Mouse (Mus musculus) kidney, embryonic 15.5 days (tissue): ENCODE data around the gene Crct1. TPM values are rescaled to one million over a fixed set of nuclear protein-coding genes. Genes with fewer than 3 reads are reported as not detected.
A peak's percentile ranks its signal among the peaks of the same experiment; 100 is the strongest.

Experiments
- ATAC-seq: fragments of 200-750 bp; cut with Nextera tagmentation; replicated peaks from 2 replicates; pipeline ENCODE4 v1.8.0; 2017; ENCODE audit warnings: moderate TSS enrichment; ENCODE audit not compliant: low FRiP score
- H3K27ac ChIP-seq: fragments of 300-500 bp; sonication (generic); 2 replicates; pipeline ENCODE4 v1.5.1; 2015; ENCODE audit warnings: mild to moderate bottlenecking, inconsistent platforms
- H3K27me3 ChIP-seq: fragments of 300-500 bp; sonication (generic); 2 replicates; pipeline ENCODE4 v1.6.1; 2015; ENCODE audit warnings: inconsistent platforms
- H3K36me3 ChIP-seq: fragments of 300-500 bp; sonication (generic); 2 replicates; pipeline ENCODE4 v1.6.1; 2015; ENCODE audit warnings: inconsistent platforms
- H3K4me1 ChIP-seq: fragments of 300-500 bp; sonication (generic); 2 replicates; pipeline ENCODE4 v1.6.1; 2015; ENCODE audit warnings: inconsistent platforms
- H3K4me2 ChIP-seq: fragments of 300-500 bp; sonication (generic); 2 replicates; pipeline ENCODE4 v1.6.1; 2015; ENCODE audit warnings: moderate library complexity, mild to moderate bottlenecking, inconsistent platforms
- H3K4me3 ChIP-seq: fragments of 300-500 bp; sonication (generic); replicated peaks from 2 replicates; pipeline ENCODE4 v1.5.1; 2015; ENCODE audit warnings: mild to moderate bottlenecking, inconsistent platforms
- H3K9ac ChIP-seq: fragments of 300-500 bp; sonication (generic); 2 replicates; pipeline ENCODE4 v1.6.1; 2015; ENCODE audit warnings: mild to moderate bottlenecking, inconsistent platforms
- H3K9me3 ChIP-seq: fragments of 300-500 bp; sonication (generic); replicated peaks from 2 replicates; pipeline ENCODE4 v1.6.1; 2016; ENCODE audit warnings: inconsistent platforms
- WGBS: fragments of 180-500 bp; shearing (Covaris S2); methylation state at CpG from one replicate; pipeline ENCODE4 v1.1.7; 2015; ENCODE audit warnings: mixed read lengths; 5-methylcytosine and 5-hydroxymethylcytosine counted together
- polyA plus RNA-seq: library from polyadenylated mRNA; unstranded; fragments of >200 nt; fragmentation: Nextera tagmentation; extraction: Ambion mirVana; gene quantifications from 2 replicates; pipeline ENCODE4 v1.2.1, GENCODE M21; 2015

Gene Crct1
- polyA plus RNA-seq, 1 experiment from 2014 or later, result 0.45 TPM

DNA sequence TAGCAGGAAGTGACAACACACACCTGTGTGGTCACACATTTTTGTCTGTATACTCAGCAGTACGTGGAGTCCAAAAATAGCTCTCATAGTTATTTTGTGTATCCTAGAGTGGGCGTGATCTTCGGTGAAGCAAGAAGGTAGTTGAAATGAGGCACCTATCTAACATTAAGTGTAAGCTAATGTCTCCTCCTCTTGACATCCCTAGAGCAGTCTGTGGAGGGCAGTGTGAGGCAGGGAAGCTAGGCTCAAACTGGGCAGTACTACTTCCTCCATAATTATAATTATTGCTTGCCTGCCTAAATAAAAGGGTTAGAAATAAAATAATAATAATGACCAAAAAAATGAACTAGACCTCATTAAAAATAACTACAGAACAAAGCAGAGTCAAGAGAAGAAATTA lies 14.9 kb downstream of the Crct1 start:
- Histone ChIP-seq H3K4me2 (no peak overlapping the region), H3K4me1 (no peaks in the 10 kb centered on the region), H3K4me3 (no peak overlapping the region), H3K36me3 (no peaks in the 10 kb centered on the region), H3K9me3 (no peaks in the 10 kb centered on the region), H3K27ac (no peak overlapping the region), H3K27me3 (no peaks in the 10 kb centered on the region), H3K9ac (no peak overlapping the region)
- WGBS, result 63% methylated on average over 3 of the region's 3 CpGs
- no peak for ATAC-seq

- 4% methylated on average over 7 of the region's 7 CpGs for WGBS
- ATAC-seq, result peak; percentile 88
Measured at GRCm38 (mm10) chr3:92998691-92999090, 16.8 kb downstream of the Crct1 start.

DNA sequence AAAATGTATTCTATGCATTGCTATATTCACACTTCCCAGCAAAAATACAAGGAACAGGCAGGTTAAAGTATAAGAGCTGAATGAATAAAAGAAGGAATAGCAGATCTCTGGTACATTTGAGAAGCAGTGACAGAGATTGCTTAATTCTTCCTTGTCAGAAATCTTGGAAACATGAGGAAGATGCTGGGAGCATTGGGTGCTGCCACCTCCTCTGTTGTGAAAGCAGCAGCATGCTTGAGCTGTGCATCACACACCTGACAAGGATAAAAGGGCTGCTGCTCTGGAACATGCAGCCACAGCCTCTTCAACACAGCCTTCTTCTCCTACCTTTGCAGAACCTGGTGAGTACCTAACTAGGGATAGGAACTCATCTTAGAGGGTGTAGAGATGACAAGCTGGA lies 23.6 kb downstream of the Crct1 start, which contains the start of gene Lce3f:
Lce3f (plus strand) TSS at position 301 of the 400 bp plus-strand sequence.
- H3K4me3 ChIP-seq, result no peak within 1 kb of the TSS
- no peaks in the 10 kb centered on the region for H3K36me3 ChIP-seq
- no peak within 1 kb of the TSS for H3K9ac ChIP-seq
- no peak for ATAC-seq
- no peak within 1 kb of the TSS for H3K27ac ChIP-seq
- H3K9me3 ChIP-seq, result no peaks in the 10 kb centered on the region
- no peaks in the 10 kb centered on the region for H3K4me1 ChIP-seq
- no peaks in the 10 kb centered on the region for H3K27me3 ChIP-seq
- H3K4me2 ChIP-seq, result no peak within 1 kb of the TSS

More at GRCm38 (mm10) chr3:92998691-92999090, 16.8 kb downstream of the Crct1 start:
- H3K36me3 ChIP-seq, result no peaks in the 10 kb centered on the region
- no peak overlapping the region for H3K4me2 ChIP-seq
- H3K9ac ChIP-seq, result no peak overlapping the region
- H3K9me3 ChIP-seq, result no peaks in the 10 kb centered on the region
- H3K4me1 ChIP-seq, result no peaks in the 10 kb centered on the region
- H3K27me3 ChIP-seq, result no peaks in the 10 kb centered on the region
- no peak overlapping the region for H3K27ac ChIP-seq
- no peak overlapping the region for H3K4me3 ChIP-seq

GRCm38 (mm10) chr3:92978484-92978883 lies 37.0 kb downstream of the Crct1 start:
- H3K4me1 ChIP-seq, result no peaks in the 10 kb centered on the region
- no peak for ATAC-seq
- 76% methylated on average over 2 of the region's 2 CpGs for WGBS
- no peaks in the 10 kb centered on the region for H3K36me3 ChIP-seq
- no peak overlapping the region for H3K27ac ChIP-seq
- H3K4me3 ChIP-seq, result no peak overlapping the region
- no peaks in the 10 kb centered on the region for H3K27me3 ChIP-seq
- no peaks in the 10 kb centered on the region for H3K9me3 ChIP-seq
- no peak overlapping the region for H3K4me2 ChIP-seq
- no peak overlapping the region for H3K9ac ChIP-seq

GRCm38 (mm10) chr3:92966761-92967160 lies 48.7 kb downstream of the Crct1 start, which contains the start of gene Lce3e:
Gene Lce3e (plus strand): TSS chr3:92967061.
- Histone ChIP-seq H3K4me1 (no peaks in the 10 kb centered on the region), H3K27ac (no peak within 1 kb of the TSS), H3K4me3 (no peak within 1 kb of the TSS), H3K9me3 (no peaks in the 10 kb centered on the region; the same call in 1 of the 2 replicates), H3K27me3 (no peaks in the 10 kb centered on the region), H3K9ac (no peak within 1 kb of the TSS), H3K4me2 (no peak within 1 kb of the TSS), H3K36me3 (no peaks in the 10 kb centered on the region)
- WGBS, result 89% methylated on average over 2 of the region's 2 CpGs
- no peak for ATAC-seq

Other genes starting within 250 kb of the Crct1 start
- gene Lce1i, start 236.8 kb downstream of the Crct1 start, polyA plus RNA-seq, result not detected in 2 replicates
- not detected in 2 replicates for gene Lce1j, start 225.2 kb downstream of the Crct1 start, polyA plus RNA-seq
- not detected in 2 replicates for gene Lce1k, start 207.8 kb downstream of the Crct1 start, polyA plus RNA-seq
- gene Kprp, start 188.4 kb downstream of the Crct1 start, polyA plus RNA-seq, result not detected in 2 replicates
- not detected in 2 replicates for gene Lce1l, start 164.4 kb downstream of the Crct1 start, polyA plus RNA-seq
- not detected in 2 replicates for gene 2310050C09Rik, start 145.5 kb downstream of the Crct1 start, polyA plus RNA-seq
- not detected in 2 replicates for gene Lce3a, start 89.5 kb downstream of the Crct1 start, polyA plus RNA-seq
- gene Lce3b, start 82.7 kb downstream of the Crct1 start, polyA plus RNA-seq, result not detected in 2 replicates
- not detected in 2 replicates for gene Lce3c, start 71.2 kb downstream of the Crct1 start, polyA plus RNA-seq
- gene Lce3d, start 58.3 kb downstream of the Crct1 start, polyA plus RNA-seq, result not detected in 2 replicates
- gene Lce3e, start 48.6 kb downstream of the Crct1 start, polyA plus RNA-seq, result not detected in 2 replicates
- not detected in 2 replicates for gene Lce3f, start 23.5 kb downstream of the Crct1 start, polyA plus RNA-seq
- not detected in 2 replicates for gene Lce1m, start 3.4 kb upstream of the Crct1 start, polyA plus RNA-seq
- 0.22 TPM in 1 of 2 replicates, not detected in the other for gene Gm4858, start 53.1 kb upstream of the Crct1 start, polyA plus RNA-seq
- 0.10 TPM in 1 of 2 replicates, not detected in the other for gene Crnn, start 129.1 kb upstream of the Crct1 start, polyA plus RNA-seq
- not detected in 2 replicates for gene Flg2, start 181.6 kb upstream of the Crct1 start, polyA plus RNA-seq